Mouse (Mus musculus) stomach, embryonic 15.5 days (tissue): ENCODE measurements at regions not wholly inside any gene's neighbourhood (a gene's known extent, or its start where the extent isn't known, plus 50 kb on each side); places are given as distances from the start of the nearest gene placed in this dataset.

Experiments used
- ATAC-seq: fragments of 200-750 bp; cut with Nextera tagmentation; 2 replicates; pipeline ENCODE4 v1.8.0; 2017; ENCODE audit warnings: low read depth, moderate number of reproducible peaks, moderate TSS enrichment; ENCODE audit not compliant: insufficient read depth, low FRiP score
- H3K27ac ChIP-seq: fragments of 300-500 bp; sonication (generic); 2 replicates; pipeline ENCODE4 v1.5.1; 2015; ENCODE audit warnings: mild to moderate bottlenecking, inconsistent platforms
- H3K27me3 ChIP-seq: fragments of 300-500 bp; sonication (generic); replicated peaks from 2 replicates; pipeline ENCODE4 v1.6.1; 2015; ENCODE audit warnings: inconsistent platforms
- H3K36me3 ChIP-seq: fragments of 300-500 bp; sonication (generic); 2 replicates; pipeline ENCODE4 v1.6.1; 2015; ENCODE audit warnings: inconsistent platforms
- H3K4me1 ChIP-seq: fragments of 300-500 bp; sonication (generic); 2 replicates; pipeline ENCODE4 v1.6.1; 2015; ENCODE audit warnings: inconsistent platforms
- H3K4me2 ChIP-seq: fragments of 300-500 bp; sonication (generic); 2 replicates; pipeline ENCODE4 v1.6.1; 2015; ENCODE audit warnings: mild to moderate bottlenecking, inconsistent platforms
- H3K4me3 ChIP-seq: fragments of 300-500 bp; sonication (generic); replicated peaks from 2 replicates; pipeline ENCODE4 v1.5.1; 2015; ENCODE audit warnings: inconsistent platforms
- H3K9ac ChIP-seq: fragments of 300-500 bp; sonication (generic); 2 replicates; pipeline ENCODE4 v1.6.1; 2015; ENCODE audit warnings: inconsistent platforms
- H3K9me3 ChIP-seq: fragments of 300-500 bp; sonication (generic); 2 replicates; pipeline ENCODE4 v1.6.1; 2016; ENCODE audit warnings: inconsistent platforms
- WGBS: fragments of 180-500 bp; shearing (Covaris S2); methylation state at CpG from one replicate; pipeline ENCODE4 v1.1.7; 2015; 5-methylcytosine and 5-hydroxymethylcytosine counted together

DNA sequence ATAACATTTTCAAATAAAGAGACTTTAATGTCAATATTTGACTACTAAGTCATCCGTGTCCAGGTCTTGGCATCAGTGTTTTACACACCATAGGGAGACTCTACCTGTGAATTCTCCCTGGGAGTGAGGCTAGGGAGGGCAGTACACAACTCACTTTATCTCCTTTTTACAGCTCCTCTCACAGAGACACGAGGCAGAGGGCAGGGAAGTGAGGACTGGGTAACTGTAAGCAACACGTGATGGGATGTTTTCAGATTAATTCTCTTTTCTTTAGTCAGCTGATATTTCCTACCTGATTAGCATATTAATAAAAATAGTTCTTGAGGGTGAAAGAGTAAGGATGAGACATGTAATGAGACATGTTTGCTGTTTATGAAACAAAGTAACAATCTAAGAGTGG lies 51.8 kb upstream of the Cdkn2b start:
- no peaks in the 10 kb centered on the region; the same call in 1 of the 2 replicates for H3K4me1 ChIP-seq
- WGBS, result 46% methylated on average over 3 of the region's 3 CpGs

DNA sequence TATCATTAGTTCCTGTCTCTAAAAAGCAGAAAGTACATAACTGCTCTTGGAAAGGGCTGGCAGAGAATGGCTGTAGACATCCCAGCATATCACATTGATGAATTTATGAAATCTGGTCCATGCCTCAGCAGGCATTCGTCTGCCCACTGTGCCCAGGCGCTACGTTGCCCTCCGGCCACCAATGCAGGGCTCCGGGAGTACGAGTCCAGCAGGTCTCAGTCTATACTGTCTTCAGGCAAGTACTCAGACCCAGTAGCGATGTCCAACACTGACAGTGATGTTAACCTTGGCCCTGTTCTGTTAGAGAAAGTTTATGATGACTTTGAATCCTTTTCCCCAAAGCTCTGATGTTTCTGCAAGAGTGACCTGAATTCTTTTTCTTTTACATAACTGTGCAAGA lies 50.5 kb upstream of the Cdkn2b start:
- WGBS, result 79% methylated on average over 7 of the region's 7 CpGs

More for the DNA sequence above, 51.8 kb upstream of the Cdkn2b start:
- H3K27ac ChIP-seq, result no peak overlapping the region
- H3K4me3 ChIP-seq, result no peak overlapping the region
- no peak overlapping the region for H3K9ac ChIP-seq
- no peak overlapping the region for H3K4me2 ChIP-seq
- no peak for ATAC-seq
- H3K36me3 ChIP-seq, result no peaks in the 10 kb centered on the region
- no peaks in the 10 kb centered on the region for H3K27me3 ChIP-seq
- no peaks in the 10 kb centered on the region for H3K9me3 ChIP-seq

More for the DNA sequence above, 50.5 kb upstream of the Cdkn2b start:
- Histone ChIP-seq H3K4me1 (no peaks in the 10 kb centered on the region; the same call in 1 of the 2 replicates), H3K9ac (no peak overlapping the region), H3K9me3 (no peaks in the 10 kb centered on the region), H3K4me2 (no peak overlapping the region), H3K27me3 (no peaks in the 10 kb centered on the region), H3K27ac (no peak overlapping the region), H3K4me3 (no peak overlapping the region), H3K36me3 (no peaks in the 10 kb centered on the region)
- ATAC-seq, result no peak
